ENCODE assay signal across 8 mouse cellular contexts in genomic region chr15:84853261-84854137, GRCm38 (mm10). TPM values are rescaled to one million over a fixed set of nuclear protein-coding genes. Genes with fewer than 3 reads are reported as not detected.
A peak's percentile ranks its signal among the peaks of the same experiment; 100 is the strongest.
DNase-seq lines count a peak whose midpoint lies in the region; ATAC-seq lines count a peak whose summit lies in the region.

No protein-coding gene starts in this region.

- peak overlapping the region; percentile 55 for H3K9ac ChIP-seq in intestine, embryonic 14.5 days (ENCODE audit: low read length)

- intact Hi-C loops in left cerebral cortex, postnatal 36 days (cut with DNase I): loop anchor here (1.0 to 10.0 kb wide), 3 partner anchors 20 to 141 kb away; no protein-coding TSS in a partner anchor

- peak; percentile 58 for DNase-seq in adrenal gland, adult 8-10 months
- DNase-seq in embryo, embryonic 10 days (ENCODE audit: low spot score): peak; percentile 76
- DNase-seq in gastrocnemius, postnatal 25 days: peak; percentile 73
- peak; percentile 93 for DNase-seq in intestine, embryonic 14.5 days (ENCODE audit: low spot score)
- DNase-seq in left cerebral cortex, postnatal 36 days (ENCODE audit: low spot score in 2 of 2): peak; percentile 62 to 78
- peak; percentile 93 for DNase-seq in midbrain, embryonic 10.5 days (ENCODE audit: low spot score)
- peak; percentile 87 for DNase-seq in right cerebral cortex, postnatal 4 days

- H3K4me3 ChIP-seq in intestine, embryonic 14.5 days (ENCODE audit: low read depth, low read length): peak overlapping the region; percentile 68
- peak overlapping the region; percentile 65 for H3K4me3 ChIP-seq in midbrain, embryonic 10.5 days

- WGBS in intestine, embryonic 14.5 days: under 1% methylated on average over 77 of the region's 84 CpGs
- WGBS in midbrain, embryonic 10.5 days: under 1% methylated on average over 68 of the region's 84 CpGs

- peak; percentile 60 for ATAC-seq in intestine, embryonic 14.5 days (replicated peaks; ENCODE audit: low FRiP score, low TSS enrichment, low read depth)
- no peak for ATAC-seq in megakaryocyte-erythroid progenitor cell, adult 5-6 weeks (replicated peaks; ENCODE audit: low FRiP score, low TSS enrichment, poor library complexity, severe bottlenecking)

- no peaks in the 10 kb centered on the region for H3K36me3 ChIP-seq in intestine, embryonic 14.5 days (ENCODE audit: control insufficient read depth, insufficient read depth, low read length)
- H3K36me3 ChIP-seq in midbrain, embryonic 10.5 days: peaks cover 29% of the 10 kb centered on the region

- peaks cover 8% of the 10 kb centered on the region; the same call in 1 of the 2 replicates for H3K27me3 ChIP-seq in intestine, embryonic 14.5 days (replicated peaks; ENCODE audit: control insufficient read depth, insufficient read depth, low read length)
- H3K27me3 ChIP-seq in midbrain, embryonic 10.5 days (ENCODE audit: low read depth, poor library complexity, severe bottlenecking): peaks cover 17% of the 10 kb centered on the region

- peak overlapping the region; percentile 77 for H3K27ac ChIP-seq in intestine, embryonic 14.5 days (ENCODE audit: low read depth)
- peak overlapping the region; percentile 98 for H3K27ac ChIP-seq in midbrain, embryonic 10.5 days (replicated peaks)

- peaks cover 35% of the 10 kb centered on the region for H3K4me1 ChIP-seq in intestine, embryonic 14.5 days (replicated peaks; ENCODE audit: control insufficient read depth, insufficient read depth, low read length)
- peaks cover 67% of the 10 kb centered on the region for H3K4me1 ChIP-seq in midbrain, embryonic 10.5 days

- H3K4me2 ChIP-seq in intestine, embryonic 14.5 days (ENCODE audit: low read length): peak overlapping the region; percentile 98

- H3K9me3 ChIP-seq in intestine, embryonic 14.5 days (ENCODE audit: control insufficient read depth, low read length): no peaks in the 10 kb centered on the region
- no peaks in the 10 kb centered on the region for H3K9me3 ChIP-seq in midbrain, embryonic 10.5 days (replicated peaks)

RNA-seq across cellular contexts. Expression of gene Phf21b, which starts 2.4 kb away (rescaled TPM):
- total RNA-seq in adrenal gland, adult 8-10 months (2022): 1 to 10 TPM; 4.4 to 5.7 (median 4.9) TPM
- under 1 TPM; 0.38 to 0.82 TPM for total RNA-seq in gastrocnemius, postnatal 25 days (2021)
- polyA plus RNA-seq in intestine, embryonic 14.5 days (2014; fragmentation: Nextera tagmentation; extraction: Ambion mirVana): 2.1 and 2.2 TPM in 2 replicates
- total RNA-seq in left cerebral cortex, postnatal 36 days (2021): 10 to 100 TPM; 11.0 to 18.6 TPM
- polyA plus RNA-seq in midbrain, embryonic 10.5 days (2016; fragmentation: Nextera tagmentation; extraction: Ambion mirVana): 9.5 and 11.9 TPM in 2 replicates
- total RNA-seq in megakaryocyte-erythroid progenitor cell, adult 5-6 weeks (2014; fragmentation: Nextera tagmentation): 4.0 TPM in 1 of 2 replicates, not detected in the other
- total RNA-seq in megakaryocyte-erythroid progenitor cell, adult 5-6 weeks (2017): not detected in 2 replicates
